Mouse (Mus musculus): ENCODE measurements around the gene Vps33b. TPM values are rescaled to one million over a fixed set of nuclear protein-coding genes. Genes with fewer than 3 reads are reported as not detected.

Gene Vps33b
- polyA plus RNA-seq (2012; rRNA removed), result 30.9 and 31.5 TPM in 2 replicates

DNA sequence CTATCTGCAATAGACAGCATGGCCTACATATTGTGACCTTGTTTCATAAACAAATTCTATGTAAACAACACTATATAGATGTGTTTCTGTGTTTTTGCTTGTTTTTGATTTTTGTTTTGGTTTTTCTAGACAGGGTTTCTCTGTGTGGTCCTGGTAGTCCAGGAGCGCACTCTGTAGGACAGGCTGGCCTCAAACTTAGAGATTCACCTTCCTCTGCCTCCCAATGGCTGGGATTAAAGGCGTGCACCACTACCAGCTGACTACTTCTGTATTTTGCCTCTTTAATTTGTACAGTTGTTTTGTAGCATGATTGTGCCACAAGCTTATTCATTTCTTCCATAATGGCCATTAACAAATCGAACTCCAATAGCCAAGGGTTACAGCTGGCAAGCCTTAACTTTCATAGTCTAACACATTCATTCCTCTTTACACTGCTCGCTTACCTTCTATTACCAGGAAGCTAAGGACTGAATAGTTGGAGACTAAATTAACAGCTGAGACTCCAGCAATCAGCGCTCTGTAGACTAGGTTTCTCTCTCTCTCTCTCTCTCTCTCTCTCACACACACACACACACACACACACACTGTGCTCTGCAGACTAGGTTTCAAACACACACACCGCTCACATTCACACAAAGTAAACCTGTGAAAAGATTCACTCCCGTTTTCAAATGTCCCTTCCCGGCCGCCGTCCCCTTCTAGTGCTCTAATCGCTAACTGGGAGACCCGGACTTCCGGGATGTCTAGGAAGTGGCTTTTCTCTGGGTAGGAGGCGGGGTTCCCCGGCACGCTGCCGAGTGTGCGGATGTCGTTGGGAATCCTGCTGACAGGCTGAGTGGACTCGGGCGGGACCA is at the start of gene Vps33b:
TSS of gene Vps33b (plus strand) at position 753 of the 854 bp plus-strand sequence.
- no peak for TF ChIP-seq CTCF (IDR thresholded peaks at IDR 0.05; ENCODE audit: borderline replicate concordance, insufficient read depth, low read depth, low read length)
- TF ChIP-seq POLR2A (IDR thresholded peaks at IDR 0.05; ENCODE audit: borderline replicate concordance, insufficient read depth, low read length), result peak; percentile 52; the same call in 1 of the 2 replicates
- H3K4me1 ChIP-seq (ENCODE audit: control insufficient read depth, insufficient read depth, low read length), result peaks cover 6% of the 10 kb centered on the region; the same call in 1 of the 2 replicates
- no peaks in the 10 kb centered on the region for H3K27me3 ChIP-seq (ENCODE audit: control insufficient read depth, insufficient read depth, low read length)
- 3% methylated on average over 21 of the region's 21 CpGs for WGBS
- peak within 1 kb of the TSS; percentile 46 for H3K27ac ChIP-seq (ENCODE audit: insufficient read depth, low read length)
- peak; percentile 97 for DNase-seq
- peak within 1 kb of the TSS; percentile 93 for H3K4me3 ChIP-seq (replicated peaks; ENCODE audit: insufficient read depth, low read depth, low read length)

GRCm38 (mm10) chr7:80220237-80220797 is 49.1 kb upstream of the Vps33b start:
- WGBS, result 93% methylated on average over 9 of the region's 9 CpGs
- no peak for DNase-seq
- TF ChIP-seq CTCF (IDR thresholded peaks at IDR 0.05; ENCODE audit: borderline replicate concordance, insufficient read depth, low read depth, low read length) (no peak), POLR2A (IDR thresholded peaks at IDR 0.05; ENCODE audit: borderline replicate concordance, insufficient read depth, low read length) (no peak)
- Histone ChIP-seq H3K27me3 (ENCODE audit: control insufficient read depth, insufficient read depth, low read length) (no peaks in the 10 kb centered on the region), H3K4me1 (ENCODE audit: control insufficient read depth, insufficient read depth, low read length) (no peaks in the 10 kb centered on the region), H3K4me3 (replicated peaks; ENCODE audit: insufficient read depth, low read depth, low read length) (no peak overlapping the region), H3K27ac (ENCODE audit: insufficient read depth, low read length) (no peak overlapping the region)

DNA sequence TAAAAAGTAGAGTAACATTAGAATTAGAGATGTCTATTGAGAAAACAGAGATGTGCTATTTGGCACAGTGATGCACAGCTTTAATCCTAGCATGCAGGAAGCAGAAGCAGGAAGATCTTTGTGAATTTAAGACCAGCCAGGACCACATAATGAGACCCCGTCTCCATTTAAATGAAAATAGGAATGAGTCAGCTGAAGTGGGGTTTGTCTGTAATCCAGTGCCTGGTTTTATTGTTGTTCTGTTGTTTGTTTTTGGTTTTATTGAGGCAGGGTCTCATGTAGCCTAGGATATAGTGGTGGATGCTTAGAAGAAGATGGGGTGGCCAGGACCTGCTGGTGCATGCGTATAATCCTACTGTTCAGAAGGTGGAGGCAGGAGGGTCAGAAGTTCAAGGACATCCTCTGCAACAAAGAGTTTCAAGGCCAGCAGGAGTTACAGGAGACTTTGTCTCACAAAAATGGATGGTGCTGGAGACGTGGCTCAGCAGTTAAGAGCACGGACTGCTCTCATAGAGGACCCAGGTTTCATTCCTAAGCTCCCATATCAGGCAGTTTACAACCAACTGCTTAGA is 48.2 kb upstream of the Vps33b start:
- no peak overlapping the region for H3K27ac ChIP-seq (ENCODE audit: insufficient read depth, low read length)
- H3K4me1 ChIP-seq (ENCODE audit: control insufficient read depth, insufficient read depth, low read length), result no peaks in the 10 kb centered on the region
- no peak for DNase-seq
- WGBS, result 91% methylated on average over 4 of the region's 4 CpGs
- no peak for TF ChIP-seq POLR2A (IDR thresholded peaks at IDR 0.05; ENCODE audit: borderline replicate concordance, insufficient read depth, low read length)
- H3K4me3 ChIP-seq (replicated peaks; ENCODE audit: insufficient read depth, low read depth, low read length), result no peak overlapping the region
- no peaks in the 10 kb centered on the region for H3K27me3 ChIP-seq (ENCODE audit: control insufficient read depth, insufficient read depth, low read length)

DNA sequence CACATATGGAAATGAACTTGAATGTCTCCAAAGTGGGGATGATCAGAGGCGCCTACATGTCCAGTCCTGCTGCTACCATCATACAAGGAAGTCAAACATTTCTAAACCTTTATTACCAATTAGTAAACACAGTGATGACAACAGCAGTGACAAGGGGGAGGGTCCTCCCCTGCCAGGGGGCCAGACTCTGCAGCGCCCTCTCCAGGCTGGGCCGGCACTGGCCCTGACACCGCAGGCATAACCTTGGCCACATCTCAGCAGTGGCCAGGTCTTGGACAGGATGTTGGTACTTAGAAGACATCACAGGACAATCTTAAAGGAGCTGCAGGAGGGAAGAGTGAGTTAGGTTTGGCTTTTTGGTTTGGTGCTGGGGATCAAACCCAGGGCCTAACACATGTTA is 42.4 kb upstream of the Vps33b start:
- DNase-seq, result no peak
- 93% methylated on average over 4 of the region's 4 CpGs for WGBS
- Histone ChIP-seq H3K27ac (ENCODE audit: insufficient read depth, low read length) (no peak overlapping the region), H3K27me3 (ENCODE audit: control insufficient read depth, insufficient read depth, low read length) (no peaks in the 10 kb centered on the region), H3K4me3 (replicated peaks; ENCODE audit: insufficient read depth, low read depth, low read length) (no peak overlapping the region), H3K4me1 (ENCODE audit: control insufficient read depth, insufficient read depth, low read length) (no peaks in the 10 kb centered on the region)
- TF ChIP-seq CTCF (IDR thresholded peaks at IDR 0.05; ENCODE audit: borderline replicate concordance, insufficient read depth, low read depth, low read length), result no peak
- no peak for TF ChIP-seq POLR2A (IDR thresholded peaks at IDR 0.05; ENCODE audit: borderline replicate concordance, insufficient read depth, low read length)

DNA sequence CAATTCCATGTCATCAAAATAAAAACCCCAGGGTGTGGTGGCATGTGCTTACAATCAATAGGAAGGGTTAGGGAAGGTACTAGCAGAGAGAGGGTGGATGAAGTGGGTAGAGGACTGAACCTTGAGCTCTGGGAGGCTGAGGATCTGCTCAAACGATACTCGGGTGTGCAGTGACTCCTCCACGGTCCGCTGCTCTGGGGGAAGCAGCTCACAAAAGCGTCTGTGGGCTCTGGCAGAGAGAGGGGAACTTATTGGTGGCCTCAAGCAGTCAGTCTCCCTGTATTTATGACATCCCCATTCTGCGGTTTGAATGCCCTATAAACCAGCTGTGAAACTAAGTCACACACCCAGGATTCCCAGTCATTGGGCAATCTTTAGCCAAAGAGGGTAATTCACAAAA is 39.3 kb upstream of the Vps33b start:
- Histone ChIP-seq H3K27me3 (ENCODE audit: control insufficient read depth, insufficient read depth, low read length) (no peaks in the 10 kb centered on the region), H3K27ac (ENCODE audit: insufficient read depth, low read length) (no peak overlapping the region), H3K4me3 (replicated peaks; ENCODE audit: insufficient read depth, low read depth, low read length) (no peak overlapping the region), H3K4me1 (ENCODE audit: control insufficient read depth, insufficient read depth, low read length) (peaks cover 3% of the 10 kb centered on the region; the same call in 1 of the 2 replicates)
- WGBS, result 31% methylated on average over 6 of the region's 6 CpGs
- DNase-seq, result no peak
- TF ChIP-seq CTCF (IDR thresholded peaks at IDR 0.05; ENCODE audit: borderline replicate concordance, insufficient read depth, low read depth, low read length), result no peak
- no peak for TF ChIP-seq POLR2A (IDR thresholded peaks at IDR 0.05; ENCODE audit: borderline replicate concordance, insufficient read depth, low read length)

DNA sequence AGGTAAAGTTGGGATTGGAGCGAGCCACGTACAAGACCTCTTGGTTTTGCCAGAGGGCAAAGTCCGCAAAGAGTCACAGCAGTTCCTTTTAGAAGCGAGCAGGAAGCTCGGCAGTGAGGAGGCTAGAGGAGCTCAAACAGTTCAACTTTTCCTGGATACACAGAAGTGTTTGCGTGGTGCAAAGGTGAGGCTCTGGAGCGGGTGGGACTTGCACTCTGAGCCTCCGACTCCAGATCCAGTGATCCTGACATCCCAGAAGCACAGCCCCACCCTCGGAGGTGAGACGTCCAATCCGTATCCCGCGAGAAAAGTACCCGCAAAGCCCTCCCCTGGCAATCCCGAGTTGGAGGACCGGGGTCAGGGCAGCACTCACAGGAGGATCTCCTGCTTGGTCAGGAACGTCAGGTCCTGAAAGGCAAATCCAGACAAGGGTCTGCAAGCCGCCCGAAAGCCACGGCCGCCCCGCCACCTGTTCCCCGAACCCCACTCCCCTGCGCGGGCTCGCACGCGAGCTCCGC is 37.4 kb upstream of the Vps33b start:
- Histone ChIP-seq H3K27ac (ENCODE audit: insufficient read depth, low read length) (no peak overlapping the region), H3K4me1 (ENCODE audit: control insufficient read depth, insufficient read depth, low read length) (peaks cover 3% of the 10 kb centered on the region; the same call in 1 of the 2 replicates), H3K27me3 (ENCODE audit: control insufficient read depth, insufficient read depth, low read length) (no peaks in the 10 kb centered on the region), H3K4me3 (replicated peaks; ENCODE audit: insufficient read depth, low read depth, low read length) (peak overlapping the region; percentile 77)
- DNase-seq, result no peak
- WGBS, result 4% methylated on average over 29 of the region's 29 CpGs
- no peak for TF ChIP-seq POLR2A (IDR thresholded peaks at IDR 0.05; ENCODE audit: borderline replicate concordance, insufficient read depth, low read length)
- TF ChIP-seq CTCF (IDR thresholded peaks at IDR 0.05; ENCODE audit: borderline replicate concordance, insufficient read depth, low read depth, low read length), result no peak

GRCm38 (mm10) chr7:80232489-80233029 is 36.9 kb upstream of the Vps33b start, which contains the start of the genes Cib1 and Gdpgp1:
Cib1 (minus strand) TSS chr7:80232813.
Gdpgp1 (plus strand) TSS chr7:80232865.
- DNase-seq, result peak; percentile 91 to 93
- Histone ChIP-seq H3K27me3 (ENCODE audit: control insufficient read depth, insufficient read depth, low read length) (no peaks in the 10 kb centered on the region), H3K4me1 (ENCODE audit: control insufficient read depth, insufficient read depth, low read length) (peaks cover 3% of the 10 kb centered on the region; the same call in 1 of the 2 replicates), H3K27ac (ENCODE audit: insufficient read depth, low read length) (no peak within 1 kb of the TSS), H3K4me3 (replicated peaks; ENCODE audit: insufficient read depth, low read depth, low read length) (peak within 1 kb of the TSS; percentile 77)
- TF ChIP-seq CTCF (IDR thresholded peaks at IDR 0.05; ENCODE audit: borderline replicate concordance, insufficient read depth, low read depth, low read length), result no peak
- TF ChIP-seq POLR2A (IDR thresholded peaks at IDR 0.05; ENCODE audit: borderline replicate concordance, insufficient read depth, low read length), result peak; percentile 95
- 1% methylated on average over 55 of the region's 56 CpGs for WGBS

All from cerebellum, adult 2 months (tissue).